Mouse (Mus musculus) limb, embryonic 12.5 days (tissue): ENCODE measurements around the gene Tmco4. TPM values are rescaled to one million over a fixed set of nuclear protein-coding genes. Genes with fewer than 3 reads are reported as not detected.

Experiments
- ATAC-seq: fragments of 200-750 bp; cut with Nextera tagmentation; 2 replicates; pipeline ENCODE4 v1.8.0; 2017; ENCODE audit warnings: low read depth, moderate TSS enrichment; ENCODE audit not compliant: insufficient number of reproducible peaks, insufficient read depth, low FRiP score, low TSS enrichment
- H3K27ac ChIP-seq: fragments of 300-500 bp; sonication (generic); 2 replicates; pipeline ENCODE4 v1.5.1; 2016; ENCODE audit warnings: mild to moderate bottlenecking, moderate library complexity
- H3K27me3 ChIP-seq: fragments of 300-500 bp; sonication (generic); 2 replicates; pipeline ENCODE4 v1.6.1; 2016; ENCODE audit warnings: mild to moderate bottlenecking, moderate library complexity
- H3K36me3 ChIP-seq: fragments of 300-500 bp; sonication (generic); 2 replicates; pipeline ENCODE4 v1.6.1; 2016; ENCODE audit warnings: mild to moderate bottlenecking, moderate library complexity
- H3K4me1 ChIP-seq: fragments of 300-500 bp; sonication (generic); replicated peaks from 2 replicates; pipeline ENCODE4 v1.6.1; 2016
- H3K4me2 ChIP-seq: fragments of 300-500 bp; sonication (generic); 2 replicates; pipeline ENCODE4 v1.6.1; 2016; ENCODE audit warnings: mild to moderate bottlenecking, moderate library complexity
- H3K4me3 ChIP-seq: fragments of 300-500 bp; sonication (generic); replicated peaks from 2 replicates; pipeline ENCODE4 v1.5.1; 2016; ENCODE audit warnings: mild to moderate bottlenecking
- H3K9ac ChIP-seq: fragments of 300-500 bp; sonication (generic); replicated peaks from 2 replicates; pipeline ENCODE4 v1.6.1; 2016; ENCODE audit warnings: mild to moderate bottlenecking, moderate library complexity
- H3K9me3 ChIP-seq: fragments of 300-500 bp; sonication (generic); 2 replicates; pipeline ENCODE4 v1.6.1; 2016; ENCODE audit warnings: mild to moderate bottlenecking, moderate library complexity
- WGBS: fragments of 180-500 bp; shearing (Covaris S2); methylation state at CpG from one replicate; pipeline ENCODE4 v1.1.7; 2016; 5-methylcytosine and 5-hydroxymethylcytosine counted together
- polyA plus RNA-seq: library from polyadenylated mRNA; unstranded; fragments of >200 nt; fragmentation: Nextera tagmentation; extraction: Ambion mirVana; gene quantifications from 2 replicates; pipeline ENCODE4 v1.2.1, GENCODE M21; 2016

Tmco4 gene
- polyA plus RNA-seq, 1 experiment from 2014 or later: 2.0 TPM

GRCm38 (mm10) chr4:139093196-139093530 lies 120.5 kb downstream of the Tmco4 start:
- Histone ChIP-seq H3K9ac (peak overlapping the region; percentile 90; the same call in 1 of the 2 replicates), H3K27me3 (peaks cover 55% of the 10 kb centered on the region), H3K4me1 (peaks cover 38% of the 10 kb centered on the region), H3K9me3 (peaks cover 7% of the 10 kb centered on the region; the same call in 1 of the 2 replicates), H3K4me3 (peak overlapping the region; percentile 83), H3K4me2 (peak overlapping the region; percentile 89), H3K27ac (peak overlapping the region; percentile 89; the same call in 1 of the 2 replicates), H3K36me3 (peaks cover 8% of the 10 kb centered on the region; the same call in 1 of the 2 replicates)
- 23% methylated on average over 13 of the region's 13 CpGs for WGBS
- no peak for ATAC-seq

- 0% methylated on average over 1 of the region's 1 CpGs for WGBS
- ATAC-seq: no peak
- H3K27ac ChIP-seq: no peak overlapping the region
- peaks cover 7% of the 10 kb centered on the region; the same call in 1 of the 2 replicates for H3K9me3 ChIP-seq
- H3K27me3 ChIP-seq: peaks cover 41% of the 10 kb centered on the region
- H3K4me1 ChIP-seq: peaks cover 26% of the 10 kb centered on the region
- no peak overlapping the region for H3K9ac ChIP-seq
- no peak overlapping the region for H3K4me3 ChIP-seq
- peaks cover 3% of the 10 kb centered on the region; the same call in 1 of the 2 replicates for H3K36me3 ChIP-seq
- H3K4me2 ChIP-seq: no peak overlapping the region
These were observed 122.7 kb downstream of the Tmco4 start for GRCm38 (mm10) chr4:139095406-139095805.

DNA sequence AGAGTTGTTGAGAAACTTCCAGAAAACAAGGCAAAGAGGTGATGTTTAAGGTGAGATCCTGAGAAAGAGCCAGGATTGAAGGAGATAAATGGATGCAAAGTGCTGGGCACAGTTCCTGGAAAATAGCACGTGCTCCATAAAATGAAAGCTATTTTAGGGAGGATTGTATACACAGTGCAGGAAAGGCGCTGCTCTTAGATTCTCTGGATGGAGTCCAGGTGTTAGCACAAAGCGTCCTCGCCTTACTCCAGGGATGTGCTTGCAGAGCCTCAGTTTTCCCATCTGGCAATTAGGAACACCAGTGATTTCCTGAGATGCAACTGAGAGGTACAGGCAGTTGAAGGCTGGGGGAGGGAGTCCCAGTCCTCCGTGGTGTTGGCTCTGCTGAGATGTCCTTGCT lies 123.5 kb downstream of the Tmco4 start:
- H3K4me1 ChIP-seq: peaks cover 18% of the 10 kb centered on the region
- WGBS: 61% methylated on average over 5 of the region's 5 CpGs
- peaks cover 5% of the 10 kb centered on the region; the same call in 1 of the 2 replicates for H3K36me3 ChIP-seq
- H3K9ac ChIP-seq: no peak overlapping the region
- no peak overlapping the region for H3K4me2 ChIP-seq
- H3K4me3 ChIP-seq: no peak overlapping the region
- peaks cover 7% of the 10 kb centered on the region; the same call in 1 of the 2 replicates for H3K9me3 ChIP-seq
- no peak overlapping the region for H3K27ac ChIP-seq
- ATAC-seq: no peak
- peaks cover 33% of the 10 kb centered on the region for H3K27me3 ChIP-seq

GRCm38 (mm10) chr4:139100326-139100725 lies 127.6 kb downstream of the Tmco4 start:
- Histone ChIP-seq H3K4me1 (peaks cover 23% of the 10 kb centered on the region), H3K27me3 (no peaks in the 10 kb centered on the region; the same call in 1 of the 2 replicates)
- no peak for ATAC-seq

DNA sequence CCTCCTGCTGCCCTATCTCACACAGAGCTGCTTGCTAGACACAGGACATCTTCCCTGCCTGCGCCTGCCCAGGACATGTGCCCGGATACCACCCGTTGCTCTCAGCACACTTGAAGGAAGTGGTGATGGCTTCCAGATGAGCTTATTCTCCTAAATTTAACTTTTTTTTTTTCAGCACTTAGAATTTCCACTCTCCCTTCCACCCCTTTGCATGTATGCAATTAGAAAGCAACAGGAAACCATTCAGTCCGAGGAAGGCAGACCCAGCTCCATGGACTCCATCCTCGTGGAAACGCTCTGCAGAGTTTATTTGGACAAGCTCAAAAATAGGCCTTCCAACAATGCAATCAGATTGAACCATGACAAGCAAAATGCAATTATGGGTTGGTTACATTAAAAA lies 128.9 kb downstream of the Tmco4 start:
- no peak for ATAC-seq
- 73% methylated on average over 6 of the region's 6 CpGs for WGBS
- no peaks in the 10 kb centered on the region for H3K27me3 ChIP-seq
- H3K4me2 ChIP-seq: no peak overlapping the region
- H3K9ac ChIP-seq: no peak overlapping the region
- peaks cover 34% of the 10 kb centered on the region for H3K36me3 ChIP-seq
- no peak overlapping the region for H3K27ac ChIP-seq
- H3K4me1 ChIP-seq: peaks cover 29% of the 10 kb centered on the region
- no peak overlapping the region for H3K4me3 ChIP-seq
- H3K9me3 ChIP-seq: no peaks in the 10 kb centered on the region

More at GRCm38 (mm10) chr4:139100326-139100725, 127.6 kb downstream of the Tmco4 start:
- no peaks in the 10 kb centered on the region for H3K9me3 ChIP-seq
- peaks cover 34% of the 10 kb centered on the region for H3K36me3 ChIP-seq
- WGBS: 94% methylated on average over 8 of the region's 8 CpGs
- H3K27ac ChIP-seq: no peak overlapping the region
- H3K9ac ChIP-seq: no peak overlapping the region
- H3K4me2 ChIP-seq: no peak overlapping the region
- H3K4me3 ChIP-seq: no peak overlapping the region

GRCm38 (mm10) chr4:139105453-139105852 lies 132.8 kb downstream of the Tmco4 start:
- Histone ChIP-seq H3K4me1 (peaks cover 35% of the 10 kb centered on the region), H3K4me2 (no peak overlapping the region), H3K36me3 (peaks cover 34% of the 10 kb centered on the region), H3K9me3 (no peaks in the 10 kb centered on the region), H3K9ac (no peak overlapping the region), H3K27me3 (no peaks in the 10 kb centered on the region), H3K27ac (peak overlapping the region; percentile 56; the same call in 1 of the 2 replicates), H3K4me3 (no peak overlapping the region)
- WGBS: 94% methylated on average over 1 of the region's 1 CpGs
- no peak for ATAC-seq

Other genes starting within 250 kb of the Tmco4 start
- 0.38 and 0.92 TPM in 2 replicates for gene Pla2g2c, start 248.1 kb upstream of the Tmco4 start, polyA plus RNA-seq
- 1.0 TPM in 2 replicates for gene Ubxn10, start 235.7 kb upstream of the Tmco4 start, polyA plus RNA-seq
- gene Pla2g2f, start 215.3 kb upstream of the Tmco4 start, polyA plus RNA-seq: 0.24 and 0.33 TPM in 2 replicates
- not detected in 2 replicates for gene Pla2g2d, start 197.2 kb upstream of the Tmco4 start, polyA plus RNA-seq
- gene Pla2g5, start 109.4 kb upstream of the Tmco4 start, polyA plus RNA-seq: not detected in 2 replicates
- gene Gm13030, start 98.9 kb upstream of the Tmco4 start, polyA plus RNA-seq: not detected in 2 replicates
- not detected in 2 replicates for gene Pla2g2e, start 94.9 kb upstream of the Tmco4 start, polyA plus RNA-seq
- 3.2 and 4.4 TPM in 2 replicates for gene Otud3, start 58.9 kb upstream of the Tmco4 start, polyA plus RNA-seq
- not detected in 2 replicates for gene Rnf186, start 5.8 kb upstream of the Tmco4 start, polyA plus RNA-seq
- gene Htr6, start 102.7 kb downstream of the Tmco4 start, polyA plus RNA-seq: 0.50 and 0.60 TPM in 2 replicates
- gene Nbl1, start 120.1 kb downstream of the Tmco4 start, polyA plus RNA-seq: 141 and 152 TPM in 2 replicates
- 476 and 492 TPM in 2 replicates for gene Minos1, start 158.2 kb downstream of the Tmco4 start, polyA plus RNA-seq
- 386 and 390 TPM in 2 replicates for gene Capzb, start 220.0 kb downstream of the Tmco4 start, polyA plus RNA-seq